Mouse (Mus musculus) E14TG2a.4 (cell line): ENCODE results near the gene Stpg4.

Experiments used
- CTCF ChIP-seq: conservative IDR thresholded peaks from 2 replicates; pipeline ENCODE4 v1.5.1; 2014; ENCODE audit warnings: low read length
- NANOG ChIP-seq: IDR thresholded peaks from 2 replicates; pipeline ENCODE4 v1.6.1; 2014; ENCODE audit warnings: borderline replicate concordance, low read length, mixed read lengths
- POU5F1 ChIP-seq: IDR thresholded peaks from 2 replicates; pipeline ENCODE4 v1.6.1; 2014; ENCODE audit warnings: low read length, borderline replicate concordance

GRCm38 (mm10) chr17:87453336-87453735, 25.8 kb upstream of the Stpg4 start:
- TF ChIP-seq CTCF (no peak), POU5F1 (no peak), NANOG (no peak)
